Mouse (Mus musculus) forebrain, embryonic 13.5 days (tissue): Measurements from ENCODE around the gene Myef2. TPM values are rescaled to one million over a fixed set of nuclear protein-coding genes. Genes with fewer than 3 reads are reported as not detected.

Experiments
- ATAC-seq: fragments of 200-750 bp; cut with Nextera tagmentation; 2 replicates; pipeline ENCODE4 v1.8.0; 2017
- H3K27ac ChIP-seq: fragments of 300-500 bp; sonication (generic); 2 replicates; pipeline ENCODE4 v1.5.1; 2015; ENCODE audit warnings: inconsistent platforms, mild to moderate bottlenecking, moderate library complexity
- H3K27me3 ChIP-seq: fragments of 300-500 bp; sonication (generic); 2 replicates; pipeline ENCODE4 v1.6.1; 2015; ENCODE audit warnings: mild to moderate bottlenecking, inconsistent platforms
- H3K36me3 ChIP-seq: fragments of 300-500 bp; sonication (generic); 2 replicates; pipeline ENCODE4 v1.6.1; 2015; ENCODE audit warnings: mild to moderate bottlenecking, inconsistent platforms; ENCODE audit not compliant: poor library complexity, severe bottlenecking
- H3K4me1 ChIP-seq: fragments of 300-500 bp; sonication (generic); 2 replicates; pipeline ENCODE4 v1.6.1; 2015; ENCODE audit warnings: inconsistent platforms
- H3K4me2 ChIP-seq: fragments of 300-500 bp; sonication (generic); 2 replicates; pipeline ENCODE4 v1.6.1; 2015; ENCODE audit warnings: inconsistent platforms, mild to moderate bottlenecking, moderate library complexity
- H3K4me3 ChIP-seq: fragments of 300-500 bp; sonication (generic); 2 replicates; pipeline ENCODE4 v1.5.1; 2015; ENCODE audit warnings: mild to moderate bottlenecking, inconsistent platforms
- H3K9ac ChIP-seq: fragments of 300-500 bp; sonication (generic); 2 replicates; pipeline ENCODE4 v1.6.1; 2015; ENCODE audit warnings: mild to moderate bottlenecking, inconsistent platforms
- H3K9me3 ChIP-seq: fragments of 300-500 bp; sonication (generic); replicated peaks from 2 replicates; pipeline ENCODE4 v1.6.1; 2016; ENCODE audit warnings: inconsistent platforms
- WGBS: fragments of 180-500 bp; shearing (Covaris S2); methylation state at CpG from one replicate; pipeline ENCODE4 v1.1.7; 2015; 5-methylcytosine and 5-hydroxymethylcytosine counted together
- polyA plus RNA-seq: library from polyadenylated mRNA; unstranded; fragments of >200 nt; fragmentation: Nextera tagmentation; extraction: Ambion mirVana; gene quantifications from 2 replicates; pipeline ENCODE4 v1.2.1, GENCODE M21; 2015

Myef2 gene
- 270 and 293 TPM in 2 replicates for polyA plus RNA-seq

DNA sequence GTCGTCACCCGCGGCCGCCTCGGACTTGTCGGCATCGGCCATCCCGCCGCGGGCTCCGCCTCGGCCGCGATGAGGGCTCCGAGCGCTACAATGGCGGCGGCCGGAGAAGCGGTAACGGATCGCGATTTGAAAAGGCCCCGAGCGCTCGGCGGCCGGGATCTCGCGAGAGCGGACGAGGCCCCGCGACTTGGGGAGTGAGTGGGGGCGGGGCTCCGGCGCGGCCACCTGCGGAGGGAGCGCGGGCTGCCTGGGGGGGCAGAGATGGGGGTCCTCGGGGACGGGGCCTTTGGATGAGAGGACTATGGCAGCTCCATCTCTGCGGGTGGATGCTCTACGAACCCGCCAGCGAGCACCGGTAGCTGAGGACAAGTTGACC, at the start of gene Myef2:
Gene Myef2 (minus strand): TSS at position 185 of the 376 bp plus-strand sequence.
- under 1% methylated on average over 36 of the region's 48 CpGs for WGBS
- H3K9ac ChIP-seq, result peak within 1 kb of the TSS; percentile 99

DNA sequence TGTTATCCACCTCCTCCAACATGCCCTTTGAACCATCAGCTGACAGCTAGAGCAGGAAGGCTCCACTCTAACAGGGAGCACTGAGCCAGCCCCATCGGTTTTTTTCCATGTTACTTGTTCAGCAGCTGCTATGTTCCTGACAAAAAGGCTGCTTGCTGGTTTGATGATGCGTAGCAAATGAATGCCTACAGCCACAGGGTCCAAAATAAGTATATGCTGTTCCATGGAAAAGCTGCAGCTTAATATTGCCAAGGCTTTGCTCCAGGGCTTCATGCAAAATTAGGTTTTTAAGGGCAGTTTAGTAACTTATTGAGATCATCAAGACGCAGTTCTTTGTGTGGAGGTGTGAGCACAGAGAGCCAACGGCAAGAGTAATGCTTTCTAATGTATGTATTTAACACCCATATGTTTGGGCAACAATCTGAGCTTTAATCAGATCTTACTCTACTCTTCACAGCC, 38.6 kb upstream of the Myef2 start:
- H3K36me3 ChIP-seq, result no peaks in the 10 kb centered on the region

More for the DNA sequence above, at the start of gene Myef2:
- peak within 1 kb of the TSS; percentile 67 for H3K4me2 ChIP-seq
- H3K4me3 ChIP-seq, result peak within 1 kb of the TSS; percentile 85
- H3K27ac ChIP-seq, result peak within 1 kb of the TSS; percentile 95
- no peaks in the 10 kb centered on the region for H3K36me3 ChIP-seq
- H3K4me1 ChIP-seq, result peaks cover 30% of the 10 kb centered on the region
- peak; percentile 89 for ATAC-seq
- no peaks in the 10 kb centered on the region for H3K9me3 ChIP-seq
- no peaks in the 10 kb centered on the region for H3K27me3 ChIP-seq

GRCm38 (mm10) chr2:125155504-125155903, 32.0 kb upstream of the Myef2 start:
- ATAC-seq, result no peak
- 19% methylated on average over 2 of the region's 2 CpGs for WGBS
- Histone ChIP-seq H3K4me2 (no peak overlapping the region), H3K27me3 (no peaks in the 10 kb centered on the region), H3K9me3 (no peaks in the 10 kb centered on the region), H3K27ac (no peak overlapping the region), H3K4me1 (no peaks in the 10 kb centered on the region), H3K36me3 (no peaks in the 10 kb centered on the region), H3K9ac (no peak overlapping the region), H3K4me3 (no peak overlapping the region)

More for the DNA sequence above, 38.6 kb upstream of the Myef2 start:
- no peaks in the 10 kb centered on the region for H3K9me3 ChIP-seq
- no peak overlapping the region for H3K4me2 ChIP-seq
- WGBS, result 55% methylated on average over 4 of the region's 4 CpGs
- H3K9ac ChIP-seq, result no peak overlapping the region
- H3K4me1 ChIP-seq, result no peaks in the 10 kb centered on the region; the same call in 1 of the 2 replicates
- no peaks in the 10 kb centered on the region for H3K27me3 ChIP-seq
- peak; percentile 51; the same call in 1 of the 2 replicates for ATAC-seq
- H3K4me3 ChIP-seq, result no peak overlapping the region
- H3K27ac ChIP-seq, result no peak overlapping the region

- H3K9me3 ChIP-seq, result no peaks in the 10 kb centered on the region
- WGBS, result 84% methylated on average over 9 of the region's 9 CpGs
- no peak overlapping the region for H3K9ac ChIP-seq
- no peak overlapping the region for H3K4me3 ChIP-seq
- H3K4me2 ChIP-seq, result no peak overlapping the region
- no peaks in the 10 kb centered on the region for H3K36me3 ChIP-seq
- no peaks in the 10 kb centered on the region for H3K27me3 ChIP-seq
- no peak overlapping the region for H3K27ac ChIP-seq
- no peak for ATAC-seq
- H3K4me1 ChIP-seq, result no peaks in the 10 kb centered on the region
Measured at GRCm38 (mm10) chr2:125154294-125154693, 30.8 kb upstream of the Myef2 start.

GRCm38 (mm10) chr2:125152388-125152787, 28.9 kb upstream of the Myef2 start, which contains the start of gene Slc12a1:
TSS of gene Slc12a1 (plus strand) at chr2:125152505.
- no peak for ATAC-seq
- WGBS, result 91% methylated on average over 6 of the region's 6 CpGs
- no peaks in the 10 kb centered on the region for H3K36me3 ChIP-seq

GRCm38 (mm10) chr2:125142336-125142735, 18.9 kb upstream of the Myef2 start:
- Histone ChIP-seq H3K36me3 (no peaks in the 10 kb centered on the region), H3K27ac (no peak overlapping the region), H3K9ac (no peak overlapping the region), H3K9me3 (no peaks in the 10 kb centered on the region), H3K27me3 (no peaks in the 10 kb centered on the region), H3K4me3 (no peak overlapping the region), H3K4me1 (no peaks in the 10 kb centered on the region), H3K4me2 (no peak overlapping the region)
- 0 out of 2 replicates have a peak, but pooled peaks have one; percentile 58 for ATAC-seq

More at GRCm38 (mm10) chr2:125152388-125152787, 28.9 kb upstream of the Myef2 start, which contains the start of gene Slc12a1:
- no peak within 1 kb of the TSS for H3K27ac ChIP-seq
- no peaks in the 10 kb centered on the region for H3K4me1 ChIP-seq
- no peaks in the 10 kb centered on the region for H3K9me3 ChIP-seq
- no peaks in the 10 kb centered on the region for H3K27me3 ChIP-seq
- no peak within 1 kb of the TSS for H3K4me3 ChIP-seq
- H3K4me2 ChIP-seq, result no peak within 1 kb of the TSS
- H3K9ac ChIP-seq, result no peak within 1 kb of the TSS

GRCm38 (mm10) chr2:125136846-125137245, 13.4 kb upstream of the Myef2 start:
- no peaks in the 10 kb centered on the region for H3K36me3 ChIP-seq
- no peaks in the 10 kb centered on the region for H3K9me3 ChIP-seq
- 33% methylated on average over 7 of the region's 7 CpGs for WGBS
- peak overlapping the region; percentile 45 for H3K4me3 ChIP-seq
- H3K27ac ChIP-seq, result no peak overlapping the region
- peaks cover 13% of the 10 kb centered on the region for H3K4me1 ChIP-seq
- H3K27me3 ChIP-seq, result no peaks in the 10 kb centered on the region
- H3K4me2 ChIP-seq, result peak overlapping the region; percentile 69
- H3K9ac ChIP-seq, result 0 out of 2 replicates have a peak overlapping the region, but pooled peaks have one; percentile 60
- ATAC-seq, result no peak; the same call in 1 of the 2 replicates

- H3K4me3 ChIP-seq, result peak within 1 kb of the TSS; percentile 45
- peak; percentile 83 for ATAC-seq
- peak within 1 kb of the TSS; percentile 69 for H3K4me2 ChIP-seq
- H3K9ac ChIP-seq, result peak within 1 kb of the TSS; percentile 60
- no peaks in the 10 kb centered on the region for H3K36me3 ChIP-seq
- H3K27ac ChIP-seq, result no peak within 1 kb of the TSS; the same call in 1 of the 2 replicates
- no peaks in the 10 kb centered on the region for H3K27me3 ChIP-seq
- H3K9me3 ChIP-seq, result no peaks in the 10 kb centered on the region
- peaks cover 13% of the 10 kb centered on the region for H3K4me1 ChIP-seq
- 2% methylated on average over 39 of the region's 39 CpGs for WGBS
Measured at GRCm38 (mm10) chr2:125135903-125136811, 12.7 kb upstream of the Myef2 start, which contains the start of gene Ctxn2. TSS of gene Ctxn2 (plus strand) at chr2:125136692.

- 22% methylated on average over 4 of the region's 4 CpGs for WGBS
- peaks cover 13% of the 10 kb centered on the region for H3K4me1 ChIP-seq
- no peak for ATAC-seq
- no peak overlapping the region for H3K4me2 ChIP-seq
- no peaks in the 10 kb centered on the region for H3K9me3 ChIP-seq
- no peak overlapping the region for H3K27ac ChIP-seq
- H3K4me3 ChIP-seq, result no peak overlapping the region
- H3K9ac ChIP-seq, result no peak overlapping the region
- no peaks in the 10 kb centered on the region for H3K36me3 ChIP-seq
- no peaks in the 10 kb centered on the region for H3K27me3 ChIP-seq
Measured at GRCm38 (mm10) chr2:125134113-125134512, 10.7 kb upstream of the Myef2 start.

- Histone ChIP-seq H3K4me1 (peaks cover 6% of the 10 kb centered on the region), H3K27me3 (no peaks in the 10 kb centered on the region), H3K36me3 (no peaks in the 10 kb centered on the region), H3K27ac (no peak overlapping the region), H3K9ac (no peak overlapping the region), H3K4me2 (no peak overlapping the region), H3K9me3 (no peaks in the 10 kb centered on the region), H3K4me3 (no peak overlapping the region)
- 90% methylated on average over 3 of the region's 3 CpGs for WGBS
- ATAC-seq, result no peak
Measured at GRCm38 (mm10) chr2:125126792-125127191, 3.3 kb upstream of the Myef2 start.

- no peak overlapping the region for H3K4me2 ChIP-seq
- H3K9ac ChIP-seq, result no peak overlapping the region
- no peak overlapping the region for H3K27ac ChIP-seq
- H3K4me1 ChIP-seq, result peaks cover 15% of the 10 kb centered on the region
- no peaks in the 10 kb centered on the region for H3K9me3 ChIP-seq
- H3K4me3 ChIP-seq, result no peak overlapping the region
- no peak for ATAC-seq
- H3K36me3 ChIP-seq, result no peaks in the 10 kb centered on the region
- WGBS, result 44% methylated on average over 4 of the region's 4 CpGs
- H3K27me3 ChIP-seq, result no peaks in the 10 kb centered on the region
Measured at GRCm38 (mm10) chr2:125125824-125126223, 2.4 kb upstream of the Myef2 start.
